Mouse (Mus musculus): Measurements from ENCODE around the gene Cep19. TPM values are rescaled to one million over a fixed set of nuclear protein-coding genes. Genes with fewer than 3 reads are reported as not detected.
"Not testable (repeated sequence)": the region's sequence is repeated elsewhere in the genome, so short reads cannot be mapped to it uniquely, and the experiment has no call there.

Gene Cep19
- total and polyA plus RNA-seq, 3 experiments = 3.7 to 25.1 (median 12.4) TPM

DNA sequence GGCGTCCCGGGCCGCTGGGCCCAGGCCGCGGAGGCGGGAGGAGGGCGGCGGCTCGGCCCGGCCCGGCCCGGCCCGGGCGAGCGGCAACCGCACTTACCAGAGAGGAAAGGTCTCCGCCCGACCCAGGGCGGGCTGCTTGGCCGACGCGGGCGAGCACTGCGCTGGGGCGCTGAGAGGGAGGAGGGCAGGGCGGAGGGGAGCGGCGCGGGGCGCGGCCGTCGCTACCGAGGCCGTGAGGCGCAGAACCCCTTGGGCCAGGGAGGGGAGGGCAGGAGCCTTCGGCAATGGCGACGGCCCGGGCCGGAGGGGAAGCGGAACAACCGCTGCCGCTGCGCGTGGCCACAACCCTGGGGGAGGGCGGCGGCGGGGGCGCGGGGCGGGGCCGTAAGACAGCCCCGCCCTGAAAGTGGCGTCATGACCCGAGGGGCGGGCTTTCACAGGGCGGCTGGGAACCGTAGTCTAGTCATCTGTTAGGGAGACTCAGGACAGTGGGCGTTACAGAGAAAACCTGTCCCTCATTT is 20.5 kb upstream of the Cep19 start, which contains the start of gene Pak2:
TSS of gene Pak2 (minus strand) at position 352 of the 521 bp plus-strand sequence.
- H3K27me3 ChIP-seq (ENCODE audit: insufficient read depth, low read length) = no peaks in the 10 kb centered on the region
- peak; percentile 87 for ATAC-seq (ENCODE audit: extremely low read depth, insufficient number of reproducible peaks, low FRiP score, poor library complexity, severe bottlenecking)
- peak within 1 kb of the TSS; percentile 92 for H3K4me3 ChIP-seq (ENCODE audit: low read depth, low read length)
- H3K4me1 ChIP-seq (ENCODE audit: insufficient read depth, low read depth, low read length) = peaks cover 26% of the 10 kb centered on the region
- H3K36me3 ChIP-seq (replicated peaks) = peaks cover 19% of the 10 kb centered on the region
- TF ChIP-seq CTCF (IDR thresholded peaks at IDR 0.05; ENCODE audit: low read depth, low read length) = no peak
- DNase-seq (ENCODE audit: low spot score) = peak; percentile 84
- H3K9me3 ChIP-seq (replicated peaks) = no peaks in the 10 kb centered on the region

GRCm38 (mm10) chr16:32087629-32088443 is 11.8 kb upstream of the Cep19 start:
- H3K36me3 ChIP-seq (replicated peaks) = peaks cover 72% of the 10 kb centered on the region

GRCm38 (mm10) chr16:32091466-32091865 is 8.1 kb upstream of the Cep19 start:
- peaks cover 63% of the 10 kb centered on the region for H3K36me3 ChIP-seq (replicated peaks)

More at GRCm38 (mm10) chr16:32087629-32088443, 11.8 kb upstream of the Cep19 start:
- Histone ChIP-seq H3K27me3 (ENCODE audit: insufficient read depth, low read length) (no peaks in the 10 kb centered on the region), H3K9me3 (replicated peaks) (no peaks in the 10 kb centered on the region), H3K4me3 (ENCODE audit: low read depth, low read length) (no peak overlapping the region), H3K4me1 (ENCODE audit: insufficient read depth, low read depth, low read length) (no peaks in the 10 kb centered on the region)
- DNase-seq (ENCODE audit: low spot score) (no peak), ATAC-seq (ENCODE audit: extremely low read depth, insufficient number of reproducible peaks, low FRiP score, poor library complexity, severe bottlenecking) (no peak)
- TF ChIP-seq POLR2AphosphoS5 (IDR thresholded peaks at IDR 0.05; ENCODE audit: insufficient replicate concordance, low read depth, low read length) = no peak
- TF ChIP-seq GATA1 (IDR thresholded peaks at IDR 0.05; ENCODE audit: borderline replicate concordance, low read length) = no peak
- TF ChIP-seq CTCF (IDR thresholded peaks at IDR 0.05; ENCODE audit: low read depth, low read length) = no peak

GRCm38 (mm10) chr16:32097757-32098156 is 1.8 kb upstream of the Cep19 start:
- Histone ChIP-seq H3K36me3 (replicated peaks) (peaks cover 25% of the 10 kb centered on the region), H3K4me1 (ENCODE audit: insufficient read depth, low read depth, low read length) (peaks cover 20% of the 10 kb centered on the region)
- H3K4me3 ChIP-seq (ENCODE audit: low read depth, low read length); DNase-seq (ENCODE audit: low spot score); ATAC-seq (ENCODE audit: extremely low read depth, insufficient number of reproducible peaks, low FRiP score, poor library complexity, severe bottlenecking); H3K9me3 ChIP-seq (replicated peaks); H3K27me3 ChIP-seq (ENCODE audit: insufficient read depth, low read length): not testable (repeated sequence)

More at GRCm38 (mm10) chr16:32091466-32091865, 8.1 kb upstream of the Cep19 start:
- Histone ChIP-seq H3K9me3 (replicated peaks) (no peaks in the 10 kb centered on the region), H3K4me3 (ENCODE audit: low read depth, low read length) (no peak overlapping the region), H3K4me1 (ENCODE audit: insufficient read depth, low read depth, low read length) (no peaks in the 10 kb centered on the region), H3K27me3 (ENCODE audit: insufficient read depth, low read length) (no peaks in the 10 kb centered on the region)
- ATAC-seq (ENCODE audit: extremely low read depth, insufficient number of reproducible peaks, low FRiP score, poor library complexity, severe bottlenecking) (no peak), DNase-seq (ENCODE audit: low spot score) (no peak)
- TF ChIP-seq POLR2AphosphoS5 (IDR thresholded peaks at IDR 0.05; ENCODE audit: insufficient replicate concordance, low read depth, low read length) (no peak), CTCF (IDR thresholded peaks at IDR 0.05; ENCODE audit: low read depth, low read length) (no peak)

- DNase-seq (ENCODE audit: low spot score) (no peak), ATAC-seq (ENCODE audit: extremely low read depth, insufficient number of reproducible peaks, low FRiP score, poor library complexity, severe bottlenecking) (no peak)
- H3K27me3 ChIP-seq (ENCODE audit: insufficient read depth, low read length) = no peaks in the 10 kb centered on the region
- no peak for TF ChIP-seq TAL1 (conservative IDR thresholded peaks at IDR 0.05; ENCODE audit: low read depth, low read length)
- no peaks in the 10 kb centered on the region for H3K9me3 ChIP-seq (replicated peaks)
- peak overlapping the region; percentile 96 for H3K4me3 ChIP-seq (ENCODE audit: low read depth, low read length)
- H3K4me1 ChIP-seq (ENCODE audit: insufficient read depth, low read depth, low read length) = peaks cover 20% of the 10 kb centered on the region
- peaks cover 31% of the 10 kb centered on the region for H3K36me3 ChIP-seq (replicated peaks)
Observed at GRCm38 (mm10) chr16:32098897-32099637, 533 bp upstream of the Cep19 start.

DNA sequence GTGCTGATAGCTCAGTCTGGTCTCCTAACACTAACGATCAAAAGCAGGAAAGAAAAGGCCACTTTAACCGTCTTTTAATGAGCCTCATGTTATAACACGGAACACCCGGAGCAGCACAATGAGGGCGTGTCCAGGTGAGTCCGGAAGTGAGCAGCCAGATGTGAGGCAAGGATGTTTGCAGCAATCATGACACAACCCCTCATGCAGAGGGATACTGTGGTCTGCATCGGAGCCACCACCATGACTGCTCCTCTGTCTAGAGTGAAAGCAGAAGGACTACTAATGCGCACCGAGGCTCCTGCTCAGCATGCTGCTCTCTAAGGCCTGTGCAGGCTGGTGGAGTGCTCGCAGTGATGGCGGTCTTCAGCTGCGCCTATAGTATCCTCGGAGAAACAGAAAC is 2.7 kb downstream of the Cep19 start:
- Histone ChIP-seq H3K9me3 (replicated peaks) (no peaks in the 10 kb centered on the region; the same call in 1 of the 2 replicates), H3K36me3 (replicated peaks) (peaks cover 34% of the 10 kb centered on the region), H3K4me3 (ENCODE audit: low read depth, low read length) (no peak overlapping the region), H3K27me3 (ENCODE audit: insufficient read depth, low read length) (no peaks in the 10 kb centered on the region), H3K4me1 (ENCODE audit: insufficient read depth, low read depth, low read length) (peaks cover 20% of the 10 kb centered on the region)
- DNase-seq (ENCODE audit: low spot score) = no peak
- ATAC-seq (ENCODE audit: extremely low read depth, insufficient number of reproducible peaks, low FRiP score, poor library complexity, severe bottlenecking) = no peak
- TF ChIP-seq POLR2AphosphoS5 (IDR thresholded peaks at IDR 0.05; ENCODE audit: insufficient replicate concordance, low read depth, low read length) (no peak), TAL1 (conservative IDR thresholded peaks at IDR 0.05; ENCODE audit: low read depth, low read length) (no peak), CTCF (IDR thresholded peaks at IDR 0.05; ENCODE audit: low read depth, low read length) (no peak), GATA2 (IDR thresholded peaks at IDR 0.05; ENCODE audit: borderline replicate concordance, low read depth, low read length) (no peak), GATA1 (IDR thresholded peaks at IDR 0.05; ENCODE audit: borderline replicate concordance, low read length) (no peak)
